Mouse (Mus musculus) lung, embryonic 15.5 days (tissue): ENCODE results near the gene Mapk1ip1l. TPM values are rescaled to one million over a fixed set of nuclear protein-coding genes. Genes with fewer than 3 reads are reported as not detected.

Source experiments
- ATAC-seq: fragments of 200-750 bp; cut with Nextera tagmentation; 2 replicates; pipeline ENCODE4 v1.8.0; 2017; ENCODE audit warnings: moderate number of reproducible peaks, borderline replicate concordance; ENCODE audit not compliant: low FRiP score, low TSS enrichment; ENCODE audit errors: extremely low read depth
- H3K27ac ChIP-seq: fragments of 300-500 bp; sonication (generic); 2 replicates; pipeline ENCODE4 v1.5.1; 2015; ENCODE audit warnings: moderate library complexity, mild to moderate bottlenecking, inconsistent platforms
- H3K27me3 ChIP-seq: fragments of 300-500 bp; sonication (generic); 2 replicates; pipeline ENCODE4 v1.6.1; 2015; ENCODE audit warnings: inconsistent platforms
- H3K36me3 ChIP-seq: fragments of 300-500 bp; sonication (generic); 2 replicates; pipeline ENCODE4 v1.6.1; 2015; ENCODE audit warnings: inconsistent platforms
- H3K4me1 ChIP-seq: fragments of 300-500 bp; sonication (generic); 2 replicates; pipeline ENCODE4 v1.6.1; 2015; ENCODE audit warnings: inconsistent platforms
- H3K4me2 ChIP-seq: fragments of 300-500 bp; sonication (generic); 2 replicates; pipeline ENCODE4 v1.6.1; 2015; ENCODE audit warnings: inconsistent platforms, mild to moderate bottlenecking, moderate library complexity
- H3K4me3 ChIP-seq: fragments of 300-500 bp; sonication (generic); 2 replicates; pipeline ENCODE4 v1.5.1; 2015; ENCODE audit warnings: mild to moderate bottlenecking, inconsistent platforms
- H3K9ac ChIP-seq: fragments of 300-500 bp; sonication (generic); 2 replicates; pipeline ENCODE4 v1.6.1; 2015; ENCODE audit warnings: inconsistent platforms
- H3K9me3 ChIP-seq: fragments of 300-500 bp; sonication (generic); 2 replicates; pipeline ENCODE4 v1.6.1; 2016; ENCODE audit warnings: inconsistent platforms
- WGBS: fragments of 180-500 bp; shearing (Covaris S2); methylation state at CpG from one replicate; pipeline ENCODE4 v1.1.7; 2015; 5-methylcytosine and 5-hydroxymethylcytosine counted together
- polyA plus RNA-seq: library from polyadenylated mRNA; unstranded; fragments of >200 nt; fragmentation: Nextera tagmentation; extraction: Ambion mirVana; gene quantifications from 2 replicates; pipeline ENCODE4 v1.2.1, GENCODE M21; 2015

Gene Mapk1ip1l
- polyA plus RNA-seq, 1 experiment from 2014 or later: 67.7 TPM

DNA sequence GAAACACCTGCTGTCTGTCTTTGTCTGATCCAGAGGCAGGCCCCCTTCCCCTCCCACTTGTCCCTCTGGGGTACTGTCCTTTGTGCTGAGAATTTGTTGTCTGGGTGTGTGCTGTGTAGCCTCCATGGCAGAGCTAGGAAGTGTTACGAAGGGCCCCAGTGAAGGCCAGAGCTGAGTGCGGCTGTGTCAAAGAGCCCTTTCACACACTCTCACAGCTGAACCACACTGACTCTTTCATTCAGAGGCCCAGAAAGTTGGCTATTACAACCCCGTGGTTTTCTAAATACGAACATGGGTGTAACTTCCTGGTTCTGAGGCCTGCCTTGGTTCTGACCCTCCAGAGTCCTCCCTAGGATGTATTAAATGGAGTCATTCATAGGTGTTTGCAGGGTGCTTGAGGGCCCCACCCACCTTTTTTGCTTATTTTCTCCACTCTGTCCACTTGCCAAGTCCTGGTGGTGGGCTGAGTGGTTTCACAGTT lies 43.8 kb downstream of the Mapk1ip1l start:
- Histone ChIP-seq H3K4me1 (no peaks in the 10 kb centered on the region), H3K4me2 (no peak overlapping the region), H3K4me3 (no peak overlapping the region), H3K36me3 (no peaks in the 10 kb centered on the region), H3K9me3 (no peaks in the 10 kb centered on the region), H3K27ac (no peak overlapping the region), H3K27me3 (no peaks in the 10 kb centered on the region), H3K9ac (no peak overlapping the region)
- ATAC-seq: no peak
- WGBS: 66% methylated on average over 4 of the region's 4 CpGs

- Histone ChIP-seq H3K4me1 (no peaks in the 10 kb centered on the region), H3K4me2 (no peak overlapping the region), H3K4me3 (no peak overlapping the region), H3K9me3 (no peaks in the 10 kb centered on the region), H3K9ac (no peak overlapping the region), H3K27ac (no peak overlapping the region), H3K27me3 (no peaks in the 10 kb centered on the region), H3K36me3 (no peaks in the 10 kb centered on the region)
- no peak for ATAC-seq
- WGBS: 71% methylated on average over 1 of the region's 1 CpGs
Measured at GRCm38 (mm10) chr14:47346715-47347114, 48.6 kb downstream of the Mapk1ip1l start.

- no peaks in the 10 kb centered on the region for H3K9me3 ChIP-seq
- H3K9ac ChIP-seq: no peak overlapping the region
- H3K4me3 ChIP-seq: no peak overlapping the region
- no peak overlapping the region for H3K4me2 ChIP-seq
- H3K4me1 ChIP-seq: 0 out of 2 replicates have a peak, but pooled peaks cover 2% of the 10 kb centered on the region
- 79% methylated on average over 2 of the region's 2 CpGs for WGBS
- H3K27me3 ChIP-seq: no peaks in the 10 kb centered on the region
- no peak for ATAC-seq
- H3K36me3 ChIP-seq: no peaks in the 10 kb centered on the region
- no peak overlapping the region for H3K27ac ChIP-seq
Measured at GRCm38 (mm10) chr14:47350974-47351373, 52.9 kb downstream of the Mapk1ip1l start.

DNA sequence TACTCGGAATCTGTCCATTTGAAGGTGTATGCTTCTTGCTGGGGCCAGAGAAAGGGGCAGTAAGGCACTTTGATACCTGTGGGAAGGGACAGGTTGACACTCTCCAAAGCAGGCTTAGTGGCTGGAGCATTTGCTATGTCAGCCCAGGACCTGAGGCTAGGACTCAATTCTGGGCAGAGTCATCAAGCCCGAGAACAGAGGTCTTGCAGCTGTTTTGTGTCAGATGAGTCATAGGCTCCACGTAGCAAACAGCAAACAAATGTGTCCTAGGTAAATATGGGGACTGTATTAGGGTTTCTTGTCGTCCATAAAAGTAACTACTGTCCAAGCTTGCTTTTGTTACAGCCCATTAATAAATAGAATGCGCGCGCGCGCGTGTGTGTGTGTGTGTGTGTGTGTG lies 54.2 kb downstream of the Mapk1ip1l start:
- 0 out of 2 replicates have a peak, but pooled peaks cover 2% of the 10 kb centered on the region for H3K4me1 ChIP-seq
- H3K9ac ChIP-seq: no peak overlapping the region
- no peaks in the 10 kb centered on the region for H3K27me3 ChIP-seq
- no peak overlapping the region for H3K4me2 ChIP-seq
- no peak overlapping the region for H3K27ac ChIP-seq
- H3K36me3 ChIP-seq: no peaks in the 10 kb centered on the region
- WGBS: 83% methylated on average over 10 of the region's 10 CpGs
- H3K9me3 ChIP-seq: no peaks in the 10 kb centered on the region
- no peak for ATAC-seq
- H3K4me3 ChIP-seq: no peak overlapping the region

DNA sequence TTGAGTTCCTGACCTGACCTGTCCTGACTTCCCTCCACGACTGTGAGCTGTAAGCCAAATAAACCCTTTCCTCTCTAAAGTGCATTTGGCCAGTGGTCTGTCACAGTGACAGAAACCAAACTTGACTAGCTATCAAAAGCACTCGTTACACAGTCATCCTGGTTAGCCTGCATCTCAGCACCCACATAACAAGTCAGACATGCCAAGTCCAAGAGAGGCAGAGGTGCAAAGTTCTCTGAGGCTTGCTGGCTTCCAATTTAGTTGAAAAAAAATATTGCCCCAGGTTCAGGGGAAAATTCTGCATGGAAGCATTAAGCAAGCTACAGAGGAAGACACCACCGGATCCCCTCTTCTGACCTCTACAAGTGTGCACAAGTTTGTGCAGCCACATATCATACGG lies 55.2 kb downstream of the Mapk1ip1l start:
- Histone ChIP-seq H3K9me3 (no peaks in the 10 kb centered on the region), H3K36me3 (no peaks in the 10 kb centered on the region), H3K4me2 (no peak overlapping the region), H3K4me1 (0 out of 2 replicates have a peak, but pooled peaks cover 2% of the 10 kb centered on the region), H3K27ac (no peak overlapping the region), H3K9ac (no peak overlapping the region), H3K4me3 (no peak overlapping the region), H3K27me3 (no peaks in the 10 kb centered on the region)
- ATAC-seq: no peak
- WGBS: 63% methylated on average over 4 of the region's 4 CpGs

DNA sequence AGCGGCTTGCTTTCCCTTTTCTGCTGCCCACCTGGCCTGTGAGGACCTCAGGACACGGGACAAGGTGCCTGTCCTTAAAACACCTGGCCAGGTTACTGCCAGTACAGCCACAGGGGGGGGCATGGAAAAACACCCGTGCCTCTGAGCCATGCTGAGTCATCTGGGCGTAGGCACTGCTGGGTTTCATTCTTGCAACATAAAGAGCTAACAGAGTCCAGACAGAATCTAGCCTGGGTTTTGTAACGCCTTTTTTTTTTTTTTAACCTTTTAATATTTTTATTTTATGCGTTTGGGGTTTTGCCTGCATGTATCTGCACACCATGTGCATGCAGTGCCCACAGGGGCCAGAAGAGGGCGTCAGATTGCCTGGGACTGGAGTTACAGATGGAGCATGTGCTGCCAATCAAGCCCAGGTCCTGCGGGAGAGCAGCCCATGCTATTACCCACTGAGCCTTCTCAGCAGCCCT lies 56.1 kb downstream of the Mapk1ip1l start:
- WGBS: 67% methylated on average over 8 of the region's 8 CpGs
- Histone ChIP-seq H3K4me2 (no peak overlapping the region), H3K36me3 (no peaks in the 10 kb centered on the region), H3K9ac (no peak overlapping the region), H3K4me1 (0 out of 2 replicates have a peak, but pooled peaks cover 2% of the 10 kb centered on the region), H3K27me3 (no peaks in the 10 kb centered on the region), H3K9me3 (no peaks in the 10 kb centered on the region), H3K27ac (no peak overlapping the region), H3K4me3 (no peak overlapping the region)
- no peak for ATAC-seq

DNA sequence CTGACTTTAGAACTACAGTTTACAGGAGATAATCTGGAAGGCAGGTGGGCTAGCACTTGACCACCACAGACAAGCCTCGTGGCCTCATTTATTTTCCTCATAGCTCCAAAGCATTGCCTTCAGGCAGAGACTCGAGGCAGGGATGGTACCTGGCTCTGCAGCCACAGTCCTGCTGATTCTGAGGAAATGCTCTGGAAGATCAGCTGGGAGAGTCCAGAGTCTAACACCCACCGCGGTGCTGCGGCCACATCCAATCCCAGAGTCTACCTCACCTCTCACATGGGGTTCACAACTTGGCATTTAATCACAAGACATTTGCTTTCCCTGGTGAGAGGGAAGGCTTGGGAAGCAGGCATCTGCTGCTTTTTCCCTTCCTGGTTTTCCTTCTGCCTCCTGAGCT lies 56.9 kb downstream of the Mapk1ip1l start:
- no peak for ATAC-seq
- Histone ChIP-seq H3K9me3 (no peaks in the 10 kb centered on the region), H3K36me3 (no peaks in the 10 kb centered on the region), H3K4me2 (no peak overlapping the region), H3K4me1 (0 out of 2 replicates have a peak, but pooled peaks cover 2% of the 10 kb centered on the region), H3K9ac (no peak overlapping the region), H3K4me3 (no peak overlapping the region), H3K27me3 (no peaks in the 10 kb centered on the region), H3K27ac (no peak overlapping the region)
- 57% methylated on average over 5 of the region's 5 CpGs for WGBS

GRCm38 (mm10) chr14:47356622-47357021 lies 58.6 kb downstream of the Mapk1ip1l start:
- Histone ChIP-seq H3K9ac (no peak overlapping the region), H3K36me3 (no peaks in the 10 kb centered on the region), H3K4me1 (0 out of 2 replicates have a peak, but pooled peaks cover 2% of the 10 kb centered on the region), H3K27me3 (no peaks in the 10 kb centered on the region), H3K27ac (no peak overlapping the region), H3K9me3 (no peaks in the 10 kb centered on the region), H3K4me3 (no peak overlapping the region), H3K4me2 (no peak overlapping the region)
- no peak for ATAC-seq
- 76% methylated on average over 3 of the region's 3 CpGs for WGBS

- no peak overlapping the region for H3K27ac ChIP-seq
- WGBS: 56% methylated on average over 3 of the region's 3 CpGs
- no peak for ATAC-seq
Measured at GRCm38 (mm10) chr14:47359610-47360009, 61.5 kb downstream of the Mapk1ip1l start.

GRCm38 (mm10) chr14:47361418-47361817 lies 63.4 kb downstream of the Mapk1ip1l start:
- no peaks in the 10 kb centered on the region for H3K27me3 ChIP-seq
- no peaks in the 10 kb centered on the region for H3K9me3 ChIP-seq
- H3K4me1 ChIP-seq: peaks cover 7% of the 10 kb centered on the region; the same call in 1 of the 2 replicates
- H3K4me3 ChIP-seq: no peak overlapping the region
- H3K4me2 ChIP-seq: no peak overlapping the region
- H3K27ac ChIP-seq: no peak overlapping the region
- H3K9ac ChIP-seq: no peak overlapping the region
- H3K36me3 ChIP-seq: no peaks in the 10 kb centered on the region
- ATAC-seq: no peak
- 67% methylated on average over 2 of the region's 2 CpGs for WGBS

More at GRCm38 (mm10) chr14:47359610-47360009, 61.5 kb downstream of the Mapk1ip1l start:
- Histone ChIP-seq H3K9me3 (no peaks in the 10 kb centered on the region), H3K27me3 (no peaks in the 10 kb centered on the region), H3K4me3 (no peak overlapping the region), H3K36me3 (no peaks in the 10 kb centered on the region), H3K4me2 (no peak overlapping the region), H3K4me1 (no peaks in the 10 kb centered on the region), H3K9ac (no peak overlapping the region)

GRCm38 (mm10) chr14:47361899-47362298 lies 63.8 kb downstream of the Mapk1ip1l start:
- Histone ChIP-seq H3K27me3 (no peaks in the 10 kb centered on the region), H3K4me1 (peaks cover 7% of the 10 kb centered on the region; the same call in 1 of the 2 replicates), H3K27ac (no peak overlapping the region), H3K4me2 (no peak overlapping the region), H3K9me3 (no peaks in the 10 kb centered on the region), H3K9ac (no peak overlapping the region), H3K36me3 (no peaks in the 10 kb centered on the region), H3K4me3 (no peak overlapping the region)
- 62% methylated on average over 9 of the region's 9 CpGs for WGBS
- ATAC-seq: no peak

DNA sequence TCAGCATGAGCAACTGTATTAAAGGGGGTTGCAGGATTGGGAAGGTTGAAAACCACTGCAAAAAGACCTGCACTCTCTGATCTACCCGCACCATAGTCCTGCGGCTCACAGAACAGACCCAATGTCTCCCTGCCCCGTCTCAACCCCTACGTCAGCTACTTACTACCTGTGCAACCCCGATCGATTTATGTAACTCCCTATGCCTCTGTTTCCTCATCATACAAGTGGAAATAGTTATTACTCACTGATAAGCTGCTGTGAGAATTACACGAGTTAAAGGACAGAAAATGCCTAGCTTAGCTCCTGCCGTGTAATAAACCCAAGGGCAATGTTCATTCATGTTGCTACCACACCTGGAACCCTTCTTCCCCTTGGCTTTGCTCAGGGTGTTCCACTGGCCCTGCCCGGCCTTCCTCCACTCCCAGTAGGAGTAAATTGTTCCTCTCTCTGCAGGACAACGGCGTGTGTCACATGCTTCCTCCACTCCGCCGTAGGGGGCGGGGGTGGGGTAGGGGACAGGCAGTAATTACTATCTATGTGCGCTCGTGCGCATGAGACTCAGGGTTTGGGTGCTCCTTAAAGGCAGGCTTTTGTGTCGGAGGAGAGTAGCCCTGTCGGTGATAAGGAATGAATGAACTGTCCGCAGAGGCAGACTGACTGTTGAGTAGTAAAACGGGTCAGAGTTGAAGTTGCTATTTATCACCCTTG lies 66.8 kb downstream of the Mapk1ip1l start:
- H3K4me3 ChIP-seq: no peak overlapping the region
- no peaks in the 10 kb centered on the region for H3K27me3 ChIP-seq
- peak overlapping the region; percentile 31 for H3K4me2 ChIP-seq
- 32% methylated on average over 21 of the region's 21 CpGs for WGBS
- no peak overlapping the region for H3K9ac ChIP-seq
- H3K36me3 ChIP-seq: no peaks in the 10 kb centered on the region
- ATAC-seq: no peak
- peaks cover 15% of the 10 kb centered on the region; the same call in 1 of the 2 replicates for H3K4me1 ChIP-seq
- no peaks in the 10 kb centered on the region for H3K9me3 ChIP-seq
- H3K27ac ChIP-seq: no peak overlapping the region
